Mouse (Mus musculus) spleen, adult 2 months (tissue): ENCODE data around the gene Rab3gap2.
A peak's percentile ranks its signal among the peaks of the same experiment; 100 is the strongest.

ENCODE experiments used
- CTCF ChIP-seq: fragments of 200-500 bp; IDR thresholded peaks from 2 replicates; pipeline ENCODE4 v1.5.1; 2011; ENCODE audit warnings: mild to moderate bottlenecking, inconsistent platforms; ENCODE audit not compliant: insufficient read depth, insufficient read length, insufficient replicate concordance; ENCODE audit errors: extremely low read depth
- POLR2A ChIP-seq: fragments of 200-500 bp; IDR thresholded peaks from 2 replicates; pipeline ENCODE4 v1.6.1; 2011; ENCODE audit warnings: low read depth, low read length, inconsistent platforms

DNA sequence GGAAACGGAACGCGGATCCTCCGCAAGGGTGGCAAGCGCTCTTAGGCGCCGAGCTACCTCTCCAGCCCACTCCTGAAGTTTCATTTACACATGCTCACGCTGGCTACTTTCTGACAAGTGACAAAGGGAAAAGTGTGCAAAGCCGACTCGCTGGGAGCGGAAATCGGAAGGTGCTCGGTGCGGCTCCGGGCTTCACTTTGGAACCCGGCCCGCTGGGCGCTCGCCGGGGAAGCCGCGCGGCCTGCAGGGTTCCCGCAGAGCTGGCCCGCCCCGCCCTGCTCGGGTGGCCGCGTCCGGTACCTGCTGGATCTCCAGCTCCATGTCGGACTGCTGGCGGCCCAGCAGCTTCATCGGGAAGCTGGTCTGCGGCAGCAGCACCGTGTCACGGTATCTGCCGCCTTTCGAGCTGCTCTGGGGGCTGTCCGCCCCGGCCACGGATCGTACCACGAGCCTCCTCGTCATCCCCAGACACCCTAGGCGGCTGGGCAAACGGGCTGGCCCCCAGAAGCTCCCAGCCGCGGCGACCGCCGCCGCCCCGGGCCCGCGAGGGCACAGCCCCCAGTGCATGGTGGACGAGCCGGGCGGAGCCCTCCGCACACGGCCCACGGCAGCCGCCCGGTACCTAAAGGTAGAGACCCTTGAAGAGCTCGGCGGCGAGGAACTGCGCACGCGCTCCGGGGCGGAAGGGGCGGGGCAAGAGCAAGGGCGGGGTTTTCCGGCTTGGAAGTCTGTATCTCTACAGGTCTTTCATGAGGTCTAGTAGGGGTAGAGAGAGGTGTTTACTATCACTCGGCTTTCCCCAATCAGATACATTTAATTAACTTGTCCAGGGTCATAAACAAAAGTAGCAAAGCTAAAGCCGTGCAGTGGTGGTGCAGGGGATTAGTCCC, 125.0 kb downstream of the Rab3gap2 start, which contains the start of gene Iars2:
- no peak for TF ChIP-seq CTCF
- peak; percentile 41; the same call in 1 of the 2 replicates for TF ChIP-seq POLR2A
